Mouse (Mus musculus) stomach, adult 2 months (tissue): ENCODE results near the gene Wars. TPM values are rescaled to one million over a fixed set of nuclear protein-coding genes. Genes with fewer than 3 reads are reported as not detected.

ENCODE experiments used
- polyA plus RNA-seq: library from polyadenylated mRNA; depleted of rRNA; stranded (reverse); fragments of >200 nt; gene quantifications from 2 replicates; pipeline ENCODE4 v1.2.3, GENCODE M21; 2012; rRNA removed

Wars gene
- polyA plus RNA-seq, result 61.0 and 63.0 TPM in 2 replicates

DNA sequence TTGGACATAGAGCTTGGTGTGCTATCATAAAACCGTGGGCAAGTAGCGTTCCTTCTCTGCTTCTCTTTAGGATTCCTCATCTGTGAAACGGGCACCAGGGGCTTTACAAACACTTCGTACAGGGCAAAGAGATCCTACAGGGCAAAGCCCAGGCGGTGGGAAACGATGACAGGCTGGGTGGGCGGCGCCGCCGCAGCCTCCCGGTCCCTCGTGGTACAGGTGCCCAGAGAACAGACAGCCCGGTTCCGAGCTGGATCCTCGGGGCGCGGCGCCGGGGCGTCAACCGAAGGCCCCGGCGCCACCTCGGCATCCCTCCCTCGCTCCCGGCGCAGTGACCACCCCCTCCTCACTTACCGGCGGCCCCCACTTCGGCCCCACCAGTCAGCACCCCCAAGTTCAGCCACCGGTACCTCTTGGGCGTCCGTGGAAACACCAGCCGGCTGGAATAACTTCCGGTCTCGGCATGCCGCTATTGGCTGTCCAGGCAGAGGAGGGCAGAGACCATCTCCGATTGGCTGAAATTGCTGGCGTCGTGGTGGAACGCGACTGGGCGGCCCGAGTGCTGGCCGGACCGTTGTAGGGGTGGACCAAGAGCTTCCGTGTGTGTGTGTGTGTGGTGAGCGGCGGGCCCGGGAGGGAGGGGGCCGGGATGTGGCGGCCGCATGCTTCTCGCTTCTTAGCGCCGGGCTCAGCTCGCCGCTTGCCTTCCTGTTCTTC is at the start of gene Wars:
TSS of gene Wars (minus strand) at position 460 of the 717 bp plus-strand sequence.

DNA sequence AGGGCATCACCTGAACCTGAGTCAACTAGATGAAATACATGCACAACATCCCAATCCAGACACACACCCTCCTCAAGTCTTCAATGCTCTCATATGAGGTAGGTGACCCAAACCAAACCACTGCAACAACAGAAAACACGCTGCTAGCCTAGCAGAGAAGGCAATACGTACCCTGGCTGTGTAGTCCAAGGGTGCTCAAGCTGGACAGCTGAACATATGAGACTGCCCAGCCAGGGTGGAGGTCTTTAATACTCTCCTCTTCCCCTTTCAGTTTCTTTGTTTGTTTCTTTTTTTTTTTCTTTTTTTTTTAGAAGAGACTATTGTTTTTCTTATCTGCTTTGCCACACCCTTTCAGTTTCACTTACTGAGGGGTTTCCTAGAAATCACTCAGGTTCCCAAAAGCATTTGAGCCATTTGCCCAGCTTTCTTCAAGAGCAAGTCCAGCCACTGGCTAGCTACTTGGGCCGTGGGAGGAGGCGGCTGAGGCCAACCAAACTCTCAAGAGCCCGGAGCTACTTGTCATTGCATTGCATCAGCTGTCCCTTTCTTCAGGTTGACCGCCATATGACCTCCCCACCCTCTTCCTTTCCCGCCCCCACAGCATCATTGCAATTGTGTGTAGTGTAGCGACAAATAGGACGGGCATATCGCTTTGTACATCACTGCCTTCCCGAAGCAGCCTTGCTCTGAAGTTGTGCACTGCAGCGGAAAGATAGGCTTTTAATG is 822 bp downstream of the Wars start, which contains the start of gene Wdr25:
TSS of gene Wdr25 (plus strand) at position 643 of the 726 bp plus-strand sequence.

GRCm38 (mm10) chr12:108835840-108836409 is 58.0 kb downstream of the Wars start, which contains the start of the genes Slc25a29 and Slc25a47:
Gene Slc25a29, minus strand, starts transcription at chr12:108835883.
Gene Slc25a47, plus strand, starts transcription at chr12:108836046.

Other genes with a start within 250 kb of the Wars start
- 135 and 144 TPM in 2 replicates for gene Degs2, start 191.9 kb downstream of the Wars start, polyA plus RNA-seq
- 5.6 and 7.2 TPM in 2 replicates for gene Yy1, start 101.2 kb downstream of the Wars start, polyA plus RNA-seq
- gene Slc25a29, start 58.3 kb downstream of the Wars start, polyA plus RNA-seq, result 7.5 and 9.6 TPM in 2 replicates
- gene Slc25a47, start 58.1 kb downstream of the Wars start, polyA plus RNA-seq, result 6.4 and 8.0 TPM in 2 replicates
- gene Wdr25, start 543 bp downstream of the Wars start, polyA plus RNA-seq, result 4.0 and 4.5 TPM in 2 replicates
- 1.5 and 1.7 TPM in 2 replicates for gene Begain, start 174.0 kb upstream of the Wars start, polyA plus RNA-seq